Mouse (Mus musculus) retina, adult 2 months (tissue): Measurements from ENCODE around the gene Olfr1245.
"Not testable (repeated sequence)": the region's sequence is repeated elsewhere in the genome, so short reads cannot be mapped to it uniquely, and the experiment has no call there.

Experiments
- DNase-seq: peaks from one replicate; pipeline ENCODE4 v3.0.0-alpha.2; 2012; ENCODE audit warnings: low read depth, low spot score

The Olfr1245 gene

DNA sequence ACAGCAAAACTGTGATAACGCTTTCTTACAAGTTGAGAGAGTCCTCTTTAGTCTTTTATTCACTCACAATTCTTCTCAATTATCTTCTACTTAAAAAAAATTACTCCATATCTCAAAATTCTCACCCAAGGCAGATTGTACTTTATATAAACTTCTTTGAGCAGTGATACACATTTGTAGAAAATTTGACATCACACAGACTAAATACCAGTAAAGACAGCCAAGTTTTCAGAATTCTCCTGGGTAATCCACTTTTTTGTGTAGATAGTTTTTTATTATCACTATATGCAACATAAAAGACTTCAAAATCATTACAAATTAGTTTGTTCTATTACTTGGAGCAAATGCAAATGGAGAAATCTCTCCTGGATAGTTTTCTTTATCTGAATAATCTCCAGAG lies at the start of gene Olfr1245:
Gene Olfr1245, minus strand, starts transcription at position 101 of the 400 bp plus-strand sequence.
- DNase-seq = no peak

- not testable (repeated sequence) for DNase-seq
Observed at GRCm38 (mm10) chr2:89618145-89618544, 39.9 kb upstream of the Olfr1245 start, which contains the start of gene Olfr1248. TSS of gene Olfr1248 (minus strand) at chr2:89618245.

- no peak for DNase-seq
Observed at GRCm38 (mm10) chr2:89614030-89614429, 35.8 kb upstream of the Olfr1245 start, which contains the start of gene Olfr1247. TSS of gene Olfr1247 (minus strand) at chr2:89614130.

- no peak for DNase-seq
Observed at GRCm38 (mm10) chr2:89593057-89593456, 14.8 kb upstream of the Olfr1245 start, which contains the start of gene Olfr1246. TSS of gene Olfr1246 (minus strand) at chr2:89593157.

GRCm38 (mm10) chr2:89562706-89563105 lies 15.5 kb downstream of the Olfr1245 start:
- DNase-seq = not testable (repeated sequence)

DNA sequence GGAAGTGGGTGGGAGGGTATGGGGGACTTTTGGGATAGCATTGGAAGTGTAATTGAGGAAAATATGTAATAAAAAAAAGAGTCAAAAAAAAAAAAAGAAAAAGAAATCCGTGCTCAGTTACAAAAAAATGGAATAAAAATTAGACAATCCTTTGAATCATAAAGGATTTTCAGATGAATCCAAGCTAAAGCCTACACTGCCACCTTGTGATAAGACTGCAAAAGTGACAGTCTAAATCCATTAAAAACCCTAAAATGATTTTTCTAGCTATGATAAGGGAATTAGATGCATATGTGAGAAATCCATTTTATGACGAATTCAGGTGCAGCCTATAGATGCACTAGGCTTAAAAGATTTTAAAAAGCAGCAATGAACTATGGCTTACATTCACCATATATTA lies 33.7 kb downstream of the Olfr1245 start:
- DNase-seq = no peak

DNA sequence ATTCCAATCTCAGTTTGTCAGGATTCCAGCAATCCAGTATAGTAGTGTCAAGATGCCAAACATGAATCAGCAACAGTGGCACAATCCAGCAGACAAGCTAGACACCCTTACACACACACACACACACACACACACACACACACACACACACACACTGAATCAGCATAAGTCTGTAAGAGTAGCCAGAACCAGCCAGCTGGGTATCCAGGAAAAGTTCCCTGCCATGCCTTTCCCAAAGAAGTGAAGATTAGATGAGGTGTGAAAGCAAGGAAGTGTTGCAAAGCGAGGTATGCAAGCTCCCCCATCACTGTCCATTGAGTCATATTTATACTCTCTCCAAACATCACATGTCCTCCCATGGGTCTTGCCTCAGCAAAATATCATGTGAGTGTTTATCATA lies 38.3 kb downstream of the Olfr1245 start:
- DNase-seq = no peak

DNA sequence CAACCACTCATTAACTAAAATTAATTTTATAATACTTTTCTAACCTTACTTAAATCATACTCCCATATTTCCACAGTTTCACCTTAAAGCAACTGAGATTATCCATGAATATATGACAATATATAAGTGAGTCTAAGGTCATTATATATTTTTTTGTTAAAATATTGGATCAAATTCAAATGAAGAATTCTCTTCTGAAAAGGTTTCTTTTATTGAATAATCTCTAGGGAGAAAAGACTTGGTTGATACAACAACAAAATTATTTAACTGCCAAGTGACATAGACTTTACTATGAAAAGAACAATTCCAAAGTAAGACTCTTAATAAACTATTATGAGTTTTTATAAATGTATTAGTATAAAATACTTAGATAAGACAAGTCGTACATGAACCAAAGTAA lies 46.9 kb downstream of the Olfr1245 start, which contains the start of gene Olfr1243:
Gene Olfr1243, minus strand, starts transcription at position 101 of the 400 bp plus-strand sequence.
- no peak for DNase-seq
